Mouse (Mus musculus) regulatory T cell (primary cell): ENCODE results near the gene Mrgprb1.
"Not testable (repeated sequence)": the region's sequence is repeated elsewhere in the genome, so short reads cannot be mapped to it uniquely, and the experiment has no call there.

Source experiments
- in situ Hi-C: fragments of 300-600 bp; cut with MboI, MseI; formaldehyde crosslinking; loops from one replicate; pipeline ENCODE4 v1.15.1; 2025; ENCODE audit warnings: high pct_unique_total_duplicates

Mrgprb1 gene

GRCm38 (mm10) chr7:48456242-48456641 lies at the start of gene Mrgprb1:
Mrgprb1 (minus strand) TSS chr7:48456342.
- in situ Hi-C loops, result no loop called here

GRCm38 (mm10) chr7:48499221-48499620 lies 43.1 kb upstream of the Mrgprb1 start, which contains the start of gene Mrgprx2:
Mrgprx2 (minus strand) TSS chr7:48499321.
- in situ Hi-C loops, result no loop called here

- in situ Hi-C loops, result no loop called here
These were observed 19.6 kb downstream of the Mrgprb1 start for GRCm38 (mm10) chr7:48436581-48436980.

DNA sequence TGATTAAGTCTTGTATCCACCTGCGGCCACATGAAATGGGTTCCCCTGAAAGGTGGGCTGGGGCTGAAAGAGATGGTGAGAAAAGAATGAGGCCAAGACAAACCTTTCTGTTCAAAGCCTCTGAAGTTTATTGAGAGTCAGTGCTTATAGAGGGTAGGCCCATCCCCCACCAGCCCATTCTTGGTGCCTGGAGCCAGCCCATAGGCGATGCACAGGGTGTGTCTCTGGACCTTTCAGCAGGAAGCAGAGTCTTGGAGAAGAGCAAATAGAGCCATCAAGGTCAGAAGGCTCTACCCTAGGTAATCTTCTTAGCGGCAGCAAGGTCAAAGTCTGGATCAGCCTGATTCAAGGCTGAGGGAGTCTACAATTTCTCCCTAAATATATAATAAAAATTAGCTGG lies 20.2 kb downstream of the Mrgprb1 start:
- in situ Hi-C loops, result not testable (repeated sequence)
